ENCODE assay signal across 8 mouse cellular contexts in genomic region chr4:44973450-44973849, GRCm38 (mm10). TPM values are rescaled to one million over a fixed set of nuclear protein-coding genes. Genes with fewer than 3 reads are reported as not detected.
DNase-seq lines count a peak whose midpoint lies in the region; ATAC-seq and TF ChIP-seq lines count a peak whose summit lies in the region.

No protein-coding gene starts in this region.

- peak; percentile 95 for ATAC-seq in megakaryocyte, adult 5-6 weeks (ENCODE audit: poor library complexity, severe bottlenecking)

- peak overlapping the region; percentile 31 for H3K4me3 ChIP-seq in left cerebral cortex, adult 2 months

- peak; percentile 96 for DNase-seq in adipocyte (ENCODE audit: low spot score)
- DNase-seq in embryo, embryonic 10 days (ENCODE audit: low spot score), result peak; percentile 93
- peak; percentile 84 for DNase-seq in gastrocnemius, postnatal 10 days
- peak; percentile 68 for DNase-seq in hindlimb bud, embryonic 11.5 days (ENCODE audit: extremely low spot score, low read depth, low spot score)
- DNase-seq in left cerebral cortex, adult 2 months (ENCODE audit: extremely low spot score in 1 of 2, low spot score in 2 of 2), result peak; percentile 85 to 90
- DNase-seq in right cerebral cortex, adult 2 months (ENCODE audit: low spot score in 2 of 2), result peak; percentile 93 to 95
- peak; percentile 71 for DNase-seq in urinary bladder, postnatal 10 days (ENCODE audit: low spot score)

- peak; percentile 99 for TF ChIP-seq CTCF in left cerebral cortex, adult 2 months (IDR thresholded peaks at IDR 0.05)

- intact Hi-C loops in left cerebral cortex, adult 2 months (cut with DNase I), result loop anchor here (2.0 kb wide), 2 partner anchors 39 to 217 kb away; partner anchors contain the start of gene Zbtb5

- H3K27ac ChIP-seq in left cerebral cortex, adult 2 months, result no peak overlapping the region

RNA-seq across cellular contexts. Expression of gene Grhpr, which starts 7.7 kb away (rescaled TPM):
- total RNA-seq in gastrocnemius, postnatal 10 days (2021), result 10 to 100 TPM; 31.6 to 33.7 TPM
- total RNA-seq in left cerebral cortex, adult 2 months (2021), result 10 to 100 TPM; 27.3 to 28.7 TPM
- 6.5 and 7.0 TPM in 2 replicates for total RNA-seq in megakaryocyte, adult 5-6 weeks (2015)
- 2.7 and 2.8 TPM in 2 replicates for total RNA-seq in megakaryocyte, adult 5-6 weeks (2017)

RNA-seq across cellular contexts. Expression of gene Zbtb5, which starts 38.8 kb away (rescaled TPM):
- total RNA-seq in gastrocnemius, postnatal 10 days (2021), result 1 to 10 TPM; 8.2 to 9.3 TPM
- total RNA-seq in left cerebral cortex, adult 2 months (2021), result 1 to 10 TPM; 7.8 to 8.3 TPM
- total RNA-seq in megakaryocyte, adult 5-6 weeks (2015), result 5.6 and 8.0 TPM in 2 replicates
- total RNA-seq in megakaryocyte, adult 5-6 weeks (2017), result 9.0 TPM in 2 replicates

RNA-seq across cellular contexts. Expression of gene Polr1e, which starts 44.9 kb away (rescaled TPM):
- total RNA-seq in gastrocnemius, postnatal 10 days (2021), result 1 to 10 TPM; 6.7 to 8.2 TPM
- total RNA-seq in left cerebral cortex, adult 2 months (2021), result 10 to 100 TPM; 10.1 to 10.3 TPM
- 25.3 and 25.9 TPM in 2 replicates for total RNA-seq in megakaryocyte, adult 5-6 weeks (2015)
- 21.0 and 24.3 TPM in 2 replicates for total RNA-seq in megakaryocyte, adult 5-6 weeks (2017)
